Mouse (Mus musculus) right cerebral cortex, postnatal 25 days (tissue): ENCODE measurements at regions not wholly inside any gene's neighbourhood (a gene's known extent, or its start where the extent isn't known, plus 50 kb on each side); places are given as distances from the start of the nearest gene placed in this dataset.
A peak's percentile ranks its signal among the peaks of the same experiment; 100 is the strongest.
"Not testable (repeated sequence)": the region's sequence is repeated elsewhere in the genome, so short reads cannot be mapped to it uniquely, and the experiment has no call there.

ENCODE experiments used
- DNase-seq: peaks from one replicate; pipeline ENCODE4 v3.0.0; 2022

- DNase-seq, result not testable (repeated sequence)
These were observed 100.0 kb downstream of the Raet1d start for GRCm38 (mm10) chr10:22460386-22460785.

GRCm38 (mm10) chr10:22460818-22461479 is 100.6 kb downstream of the Raet1d start:
- DNase-seq, result not testable (repeated sequence)

DNA sequence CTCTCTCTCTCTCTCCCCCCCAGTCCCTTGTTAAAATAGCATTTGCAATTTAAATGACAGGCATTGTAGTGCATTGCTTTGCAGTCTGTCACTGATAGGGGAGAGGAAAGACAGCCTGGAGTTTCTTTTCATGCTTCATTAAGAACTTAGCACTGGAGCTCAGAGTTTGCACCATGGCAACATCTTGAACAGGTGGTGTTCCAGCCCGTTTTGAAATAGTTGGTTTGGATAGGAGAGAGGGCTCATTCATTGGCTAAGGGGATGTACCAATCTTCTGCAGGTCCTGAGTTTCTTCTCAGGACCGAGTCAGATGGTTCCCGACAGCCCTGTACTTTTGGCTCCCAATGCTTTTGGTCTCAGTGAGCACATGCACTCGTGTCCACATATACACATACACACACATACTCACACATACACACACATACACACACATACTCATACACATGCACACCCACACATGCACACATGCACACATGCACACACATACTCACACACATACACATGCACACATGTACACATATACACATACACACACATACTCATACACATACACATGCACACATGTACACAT is 101.2 kb downstream of the Raet1d start:
- DNase-seq, result not testable (repeated sequence)

DNA sequence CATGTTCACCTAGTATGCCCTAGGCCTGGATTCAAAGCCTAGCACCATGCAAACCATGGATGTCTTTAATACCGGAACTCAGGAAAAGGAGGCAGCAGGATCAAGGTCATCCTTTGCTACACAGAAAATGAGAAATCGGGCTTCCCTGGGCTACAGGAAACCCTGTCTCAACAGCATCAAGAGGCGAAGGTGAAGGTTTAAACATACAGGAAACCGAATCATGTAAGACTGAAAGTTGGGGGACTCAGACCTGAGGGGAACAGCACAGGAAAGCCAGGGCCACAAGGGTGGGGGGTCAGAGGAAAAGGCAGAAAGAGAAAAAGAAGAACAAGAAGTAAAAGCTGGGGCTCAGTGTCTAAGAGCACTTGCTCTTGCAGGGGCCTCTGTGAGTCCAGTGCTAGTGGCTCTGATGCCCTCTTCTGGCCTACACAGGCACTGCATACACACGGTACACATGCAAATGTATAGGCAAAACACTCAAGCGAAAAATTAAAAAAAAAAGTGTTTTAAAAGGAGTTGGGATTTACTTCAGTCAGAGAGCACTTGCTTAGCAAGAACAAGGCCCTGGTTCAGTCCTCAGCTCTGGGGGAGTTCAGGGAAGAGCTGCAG is 111.5 kb downstream of the Raet1d start:
- DNase-seq, result not testable (repeated sequence)

DNA sequence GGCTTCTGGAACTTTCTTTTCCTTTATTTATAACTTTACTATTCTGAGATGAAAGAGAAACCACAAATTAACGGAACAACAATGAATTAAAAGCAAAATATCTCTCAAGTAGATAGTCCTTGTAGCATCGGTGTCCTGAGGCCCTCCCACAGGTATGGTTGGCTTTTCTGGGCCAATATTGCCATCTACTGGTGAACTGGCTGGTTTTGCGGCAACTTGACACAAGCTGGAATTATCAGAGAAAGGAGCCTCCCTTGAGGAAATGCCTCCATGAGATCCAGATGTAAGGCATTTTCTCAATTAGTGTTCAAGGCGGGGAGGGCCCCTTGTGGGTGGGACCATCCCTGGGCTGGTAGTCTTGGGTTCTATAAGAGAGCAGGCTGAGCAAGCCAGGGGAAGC is 119.5 kb downstream of the Raet1d start:
- DNase-seq, result peak; percentile 19

- DNase-seq, result not testable (repeated sequence)
These were observed 126.7 kb downstream of the Raet1d start for GRCm38 (mm10) chr10:22487071-22487470.

DNA sequence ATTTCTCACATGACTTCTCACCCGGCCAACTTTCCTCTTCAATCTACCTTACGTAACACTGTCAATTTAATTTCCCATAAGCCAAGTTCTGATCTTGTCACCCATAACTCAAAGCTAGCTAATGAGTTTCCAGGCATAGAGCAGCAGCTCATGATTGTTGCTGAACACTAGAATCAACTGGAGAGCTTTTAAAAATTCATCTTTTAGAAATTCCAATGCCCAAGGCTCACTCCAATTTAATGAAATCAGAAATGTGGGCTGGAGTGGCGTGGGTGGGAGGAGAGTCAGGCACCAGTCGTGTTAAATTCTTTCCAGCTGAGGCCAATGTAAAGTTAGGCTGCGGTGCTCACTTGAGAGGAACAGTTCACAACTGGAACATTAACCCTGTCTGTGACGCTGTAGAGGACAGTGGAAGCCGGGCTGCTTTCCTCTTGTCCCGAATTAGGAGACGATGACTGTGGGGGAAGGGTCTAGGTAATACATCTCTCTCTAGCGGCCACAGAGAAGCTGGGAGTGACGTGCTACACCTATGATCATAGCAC is 131.5 kb downstream of the Raet1d start:
- DNase-seq, result not testable (repeated sequence)

- DNase-seq, result no peak
These were observed 135.7 kb downstream of the Raet1d start for GRCm38 (mm10) chr10:22495975-22496496.
